ENCODE assay signal across 16 mouse cellular contexts in genomic region chr5:62879530-62879929, GRCm38 (mm10).
"Had no signal": no experiment of that assay in that cellular context is flagged by ENCODE, and none has a peak within 500 bp of the region (broad histone marks: within the 10 kb centered on the region; RNA-seq: fewer than 3 reads in every experiment).

No protein-coding gene starts in this region.

- DNase-seq: heart, postnatal 10 days; heart, postnatal 14 days; heart, postnatal 36 days; heart, postnatal 4 days; kidney, adult 11 months; kidney, adult 18-20 months; kidney, adult 2 months; kidney, adult 8-10 months; kidney, adult 9 months; kidney, postnatal 10 days; kidney, postnatal 14 days; kidney, postnatal 25 days; kidney, postnatal 36 days; kidney, postnatal 4 days; layer of hippocampus, adult 9-11 months; layer of hippocampus, postnatal 36 days had no signal
